Mouse (Mus musculus) lung, adult 10 weeks (tissue): Measurements from ENCODE around the gene Tmem240. TPM values are rescaled to one million over a fixed set of nuclear protein-coding genes. Genes with fewer than 3 reads are reported as not detected.

ENCODE experiments used
- polyA plus RNA-seq: library from polyadenylated mRNA; stranded (reverse); fragments of 350-450 nt; fragmentation: Illumina TruSeq; extraction: RNeasy Lipid Tissue Mini Kit (QIAGEN cat#74804); gene quantifications from one replicate; pipeline ENCODE4 v1.2.3, GENCODE M21; 2014; ENCODE audit warnings: low read depth, low replicate concordance; ENCODE audit not compliant: insufficient read depth

The Tmem240 gene
- 0.40 TPM for polyA plus RNA-seq

GRCm38 (mm10) chr4:155734350-155734941 is at the start of gene Tmem240:
Gene Tmem240 (plus strand): TSS chr4:155734800.

GRCm38 (mm10) chr4:155694111-155694481 is 40.5 kb upstream of the Tmem240 start, which contains the start of gene Fndc10:
Gene Fndc10 (plus strand): TSS chr4:155694342.

GRCm38 (mm10) chr4:155704721-155705591 is 29.6 kb upstream of the Tmem240 start, which contains the start of gene Ssu72:
Gene Ssu72 (plus strand): TSS chr4:155704800.

GRCm38 (mm10) chr4:155760613-155761355 is 26.2 kb downstream of the Tmem240 start, which contains the start of gene Atad3a:
Gene Atad3a (minus strand): TSS chr4:155761093.

GRCm38 (mm10) chr4:155774280-155774754 is 39.7 kb downstream of the Tmem240 start, which contains the start of gene Vwa1:
Gene Vwa1 (minus strand): TSS chr4:155774698.

GRCm38 (mm10) chr4:155785819-155786218 is 51.2 kb downstream of the Tmem240 start, which contains the start of gene Tmem88b:
Gene Tmem88b (minus strand): TSS chr4:155785874.

GRCm38 (mm10) chr4:155790021-155790489 is 55.5 kb downstream of the Tmem240 start, which contains the start of gene Ankrd65:
Gene Ankrd65 (plus strand): TSS chr4:155790439.

Other genes starting within 250 kb of the Tmem240 start
- gene Gnb1, start 243.4 kb upstream of the Tmem240 start, polyA plus RNA-seq, result 229 TPM
- gene Nadk, start 172.4 kb upstream of the Tmem240 start, polyA plus RNA-seq, result 65.4 TPM
- gene Slc35e2, start 133.4 kb upstream of the Tmem240 start, polyA plus RNA-seq, result 2.7 TPM
- 47.0 TPM for gene Cdk11b, start 109.9 kb upstream of the Tmem240 start, polyA plus RNA-seq
- not detected for gene Gm10563, start 89.4 kb upstream of the Tmem240 start, polyA plus RNA-seq
- 18.4 TPM for gene Mmp23, start 81.4 kb upstream of the Tmem240 start, polyA plus RNA-seq
- 23.8 TPM for gene Mib2, start 65.6 kb upstream of the Tmem240 start, polyA plus RNA-seq
- 2.8 TPM for gene Fndc10, start 40.5 kb upstream of the Tmem240 start, polyA plus RNA-seq
- 76.0 TPM for gene Ssu72, start 30.0 kb upstream of the Tmem240 start, polyA plus RNA-seq
- 17.7 TPM for gene Atad3a, start 26.3 kb downstream of the Tmem240 start, polyA plus RNA-seq
- 3.0 TPM for gene Vwa1, start 39.9 kb downstream of the Tmem240 start, polyA plus RNA-seq
- gene Tmem88b, start 51.1 kb downstream of the Tmem240 start, polyA plus RNA-seq, result 0.29 TPM
- 3.2 TPM for gene Ankrd65, start 55.6 kb downstream of the Tmem240 start, polyA plus RNA-seq
- 112 TPM for gene Mrpl20, start 68.1 kb downstream of the Tmem240 start, polyA plus RNA-seq
- gene Ccnl2, start 77.7 kb downstream of the Tmem240 start, polyA plus RNA-seq, result 51.7 TPM
- gene Aurkaip1, start 96.5 kb downstream of the Tmem240 start, polyA plus RNA-seq, result 106 TPM
- 188 TPM for gene Mxra8, start 104.9 kb downstream of the Tmem240 start, polyA plus RNA-seq
- gene Dvl1, start 112.6 kb downstream of the Tmem240 start, polyA plus RNA-seq, result 25.1 TPM
- 0.19 TPM for gene Tas1r3, start 128.6 kb downstream of the Tmem240 start, polyA plus RNA-seq
- 6.7 TPM for gene Cptp, start 134.6 kb downstream of the Tmem240 start, polyA plus RNA-seq
- gene Ints11, start 134.7 kb downstream of the Tmem240 start, polyA plus RNA-seq, result 18.8 TPM
- 13.1 TPM for gene Pusl1, start 157.0 kb downstream of the Tmem240 start, polyA plus RNA-seq
- 6.0 TPM for gene Acap3, start 157.0 kb downstream of the Tmem240 start, polyA plus RNA-seq
- gene Ube2j2, start 209.0 kb downstream of the Tmem240 start, polyA plus RNA-seq, result 45.9 TPM
- gene C1qtnf12, start 227.5 kb downstream of the Tmem240 start, polyA plus RNA-seq, result 18.9 TPM